12 mouse cellular contexts compared by ENCODE assay signal in genomic region chr9:96958009-96958615, GRCm38 (mm10).
DNase-seq lines count a peak whose midpoint lies in the region; ATAC-seq lines count a peak whose summit lies in the region.
"Had no signal": no experiment of that assay in that cellular context is flagged by ENCODE, and none has a peak within 500 bp of the region (broad histone marks: within the 10 kb centered on the region; RNA-seq: fewer than 3 reads in every experiment).

No protein-coding gene starts in this region.

- intact Hi-C loops in heart, postnatal 25 days (cut with DNase I), result no loop called here

- H3K4me3 ChIP-seq in heart, embryonic 16.5 days (ENCODE audit: low read length), result no peak overlapping the region
- no peak overlapping the region for H3K4me3 ChIP-seq in intestine, embryonic 15.5 days (replicated peaks)
- H3K4me3 ChIP-seq: liver, embryonic 13.5 days had no signal

- peak overlapping the region; percentile 95 for H3K27ac ChIP-seq in heart, embryonic 16.5 days (ENCODE audit: low read length)
- peak overlapping the region; percentile 65 for H3K27ac ChIP-seq in intestine, embryonic 15.5 days
- H3K27ac ChIP-seq: liver, embryonic 13.5 days had no signal

- H3K9ac ChIP-seq in heart, embryonic 16.5 days (ENCODE audit: low read length), result peak overlapping the region; percentile 15
- H3K9ac ChIP-seq in intestine, embryonic 15.5 days, result no peak overlapping the region
- H3K9ac ChIP-seq: liver, embryonic 13.5 days had no signal

- no peak for DNase-seq in heart, postnatal 25 days (ENCODE audit: low spot score)
- DNase-seq in embryo, embryonic 10.5 days (ENCODE audit: low spot score), result peak; percentile 73
- DNase-seq in kidney, postnatal 36 days, result peak; percentile 70 to 88
- no peak for DNase-seq in layer of hippocampus, adult 8-10 months (ENCODE audit: low spot score in 2 of 2)
- DNase-seq in layer of hippocampus, postnatal 14 days (ENCODE audit: low spot score in 2 of 2), result no peak
- DNase-seq in urinary bladder, adult 2 months (ENCODE audit: low spot score), result no peak
- DNase-seq: cerebellum, postnatal 25 days; heart, postnatal 4 days; layer of hippocampus, postnatal 36 days; liver, embryonic 13.5 days had no signal

- 40% methylated on average over 6 of the region's 6 CpGs for WGBS in heart, embryonic 16.5 days
- WGBS in intestine, embryonic 15.5 days, result 29% methylated on average over 6 of the region's 6 CpGs

- no peaks in the 10 kb centered on the region for H3K36me3 ChIP-seq in heart, embryonic 16.5 days (ENCODE audit: control insufficient read depth, insufficient read depth)
- H3K36me3 ChIP-seq in intestine, embryonic 15.5 days, result no peaks in the 10 kb centered on the region
- H3K36me3 ChIP-seq: liver, embryonic 13.5 days had no signal

- no peaks in the 10 kb centered on the region for H3K9me3 ChIP-seq in heart, embryonic 16.5 days (replicated peaks; ENCODE audit: control insufficient read depth, low read length)
- H3K9me3 ChIP-seq in intestine, embryonic 15.5 days, result no peaks in the 10 kb centered on the region
- H3K9me3 ChIP-seq: liver, embryonic 13.5 days had no signal

- ATAC-seq in heart, embryonic 16.5 days (replicated peaks; ENCODE audit: extremely low read depth, insufficient read depth, low FRiP score), result no peak
- peak; percentile 40 for ATAC-seq in intestine, embryonic 15.5 days

- no peak overlapping the region for H3K4me2 ChIP-seq in heart, embryonic 16.5 days (ENCODE audit: low read depth, low read length)
- H3K4me2 ChIP-seq in intestine, embryonic 15.5 days (replicated peaks), result no peak overlapping the region; the same call in 1 of the 2 replicates
- H3K4me2 ChIP-seq: liver, embryonic 13.5 days had no signal

- H3K4me1 ChIP-seq in heart, embryonic 16.5 days (ENCODE audit: control insufficient read depth, insufficient read depth, low read length), result peaks cover 74% of the 10 kb centered on the region
- H3K4me1 ChIP-seq in intestine, embryonic 15.5 days (replicated peaks), result peaks cover 36% of the 10 kb centered on the region
- H3K4me1 ChIP-seq: liver, embryonic 13.5 days had no signal

- H3K27me3 ChIP-seq in heart, embryonic 16.5 days (ENCODE audit: control insufficient read depth, insufficient read depth, low read length), result no peaks in the 10 kb centered on the region
- H3K27me3 ChIP-seq in intestine, embryonic 15.5 days (replicated peaks), result no peaks in the 10 kb centered on the region

Comparison
In these comparisons a context has a peak if more than half of its experiments do, and no peak if none do; other contexts are left out.
1. DNase-seq: peak in embryo, embryonic 10.5 days (single experiment) and kidney, postnatal 36 days (2 of 2); none in heart, postnatal 25 days (single experiment), layer of hippocampus, adult 8-10 months (0 of 2), layer of hippocampus, postnatal 14 days (0 of 2) and urinary bladder, adult 2 months (single experiment).